Mouse (Mus musculus): ENCODE measurements at regions not wholly inside any gene's neighbourhood (a gene's known extent, or its start where the extent isn't known, plus 50 kb on each side); places are given as distances from the start of the nearest gene placed in this dataset.

DNA sequence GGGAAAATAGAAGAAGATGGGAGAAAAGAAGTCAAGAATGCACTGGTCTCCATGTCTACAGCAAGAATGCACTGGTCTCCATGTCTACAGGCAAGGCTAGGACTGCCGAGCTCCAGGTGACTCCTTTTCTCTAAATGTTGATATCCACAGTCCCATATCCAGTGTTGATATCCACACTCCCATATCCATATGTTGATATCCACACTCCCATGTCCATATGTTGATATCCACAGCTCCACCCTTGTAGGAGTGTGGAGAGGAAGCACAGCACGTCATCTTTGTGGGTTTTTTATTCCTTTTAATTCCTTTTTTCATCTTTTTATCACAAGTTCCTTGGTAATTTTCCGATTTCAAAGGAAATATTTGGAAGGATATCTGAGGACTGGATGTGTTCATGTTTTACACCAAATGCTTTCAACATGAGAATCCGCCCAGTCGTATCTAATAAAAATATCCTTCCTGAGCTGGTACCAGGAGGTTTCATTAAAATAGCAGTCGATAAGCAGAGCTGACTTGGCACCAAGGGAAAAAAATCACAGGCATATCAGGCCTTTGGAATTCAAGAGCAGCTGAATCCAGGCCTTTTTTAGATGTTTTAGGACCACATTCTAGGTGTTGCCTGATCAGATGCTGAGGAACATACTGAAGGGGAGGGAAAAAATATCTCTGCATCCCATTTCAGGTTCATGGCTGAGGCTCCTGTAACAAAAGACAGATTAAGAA, 653.7 kb upstream of the Cdh11 start:
- H3K36me3 ChIP-seq, result no peaks in the 10 kb centered on the region
- H3K27ac ChIP-seq, result no peak overlapping the region
- no peak overlapping the region for H3K4me2 ChIP-seq
- WGBS, result 82% methylated on average over 6 of the region's 6 CpGs
- no peak overlapping the region for H3K4me3 ChIP-seq (replicated peaks)
- H3K9me3 ChIP-seq, result no peaks in the 10 kb centered on the region
- no peak overlapping the region for H3K9ac ChIP-seq (replicated peaks)
- peaks cover 11% of the 10 kb centered on the region for H3K4me1 ChIP-seq (replicated peaks)
- no peaks in the 10 kb centered on the region for H3K27me3 ChIP-seq
- ATAC-seq (ENCODE audit: insufficient number of reproducible peaks, insufficient read depth, low FRiP score, low TSS enrichment, low read depth), result no peak

DNA sequence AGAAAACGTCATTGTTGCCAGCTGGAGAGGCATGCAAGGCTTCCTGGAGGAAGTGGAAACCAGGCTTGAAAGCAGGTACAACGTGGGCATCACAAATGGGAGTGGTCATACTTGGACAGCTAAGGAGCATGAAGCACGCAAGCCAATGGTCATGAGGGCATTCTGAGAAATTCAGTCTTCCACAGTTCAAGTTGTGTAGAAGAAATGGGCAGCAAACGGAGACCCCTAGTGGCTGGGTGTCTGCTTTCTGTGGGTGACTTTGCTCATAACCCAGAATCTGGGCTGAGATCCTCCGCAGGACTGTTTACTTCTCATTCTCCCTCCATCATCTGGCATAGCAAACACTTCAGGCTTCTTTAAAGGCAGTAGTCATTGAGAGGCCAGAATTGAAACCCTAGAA, 655.7 kb upstream of the Cdh11 start:
- H3K4me1 ChIP-seq (replicated peaks), result peaks cover 18% of the 10 kb centered on the region
- H3K9ac ChIP-seq (replicated peaks), result no peak overlapping the region
- H3K27me3 ChIP-seq, result no peaks in the 10 kb centered on the region
- WGBS, result 74% methylated on average over 5 of the region's 5 CpGs
- H3K9me3 ChIP-seq, result no peaks in the 10 kb centered on the region
- no peak overlapping the region for H3K4me3 ChIP-seq (replicated peaks)
- no peak for ATAC-seq (ENCODE audit: insufficient number of reproducible peaks, insufficient read depth, low FRiP score, low TSS enrichment, low read depth)
- H3K36me3 ChIP-seq, result no peaks in the 10 kb centered on the region
- no peak overlapping the region for H3K27ac ChIP-seq
- no peak overlapping the region for H3K4me2 ChIP-seq

DNA sequence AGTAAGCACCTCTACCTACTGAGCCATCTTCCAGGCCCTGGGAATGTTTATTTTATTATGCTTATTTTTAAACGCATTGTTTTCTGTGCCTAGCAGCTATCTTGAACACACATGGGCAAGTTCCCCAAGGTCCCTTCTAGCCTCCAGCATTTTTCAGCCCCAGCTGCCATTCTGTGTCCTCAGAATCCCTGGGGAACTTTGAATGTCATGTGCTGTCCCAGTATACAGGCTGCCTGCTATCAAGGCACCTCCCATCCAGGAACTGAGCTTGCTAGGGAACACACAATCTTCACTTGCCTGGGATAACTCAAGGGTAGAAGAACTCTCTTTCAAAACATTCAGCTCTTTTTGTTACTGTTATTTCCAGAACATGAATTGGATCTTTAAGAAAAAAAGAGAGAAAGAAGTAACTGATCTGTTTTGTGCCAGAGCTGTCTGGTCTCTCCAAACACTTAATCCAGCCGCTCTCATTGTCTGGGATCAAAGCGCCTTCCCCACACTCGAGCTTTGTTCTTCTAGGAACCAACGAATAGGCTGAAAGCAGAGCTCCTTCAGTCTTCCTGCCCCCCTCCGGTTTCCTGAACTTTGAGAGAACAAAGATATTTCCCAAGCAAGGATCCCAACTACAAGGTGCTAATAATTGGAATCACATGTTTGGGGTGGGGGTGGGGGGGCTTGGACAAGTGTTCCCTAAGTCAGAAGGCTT, 657.1 kb upstream of the Cdh11 start:
- Histone ChIP-seq H3K27ac (peak overlapping the region; percentile 57), H3K4me3 (replicated peaks) (no peak overlapping the region), H3K4me2 (no peak overlapping the region), H3K9me3 (no peaks in the 10 kb centered on the region), H3K9ac (replicated peaks) (no peak overlapping the region), H3K36me3 (no peaks in the 10 kb centered on the region), H3K27me3 (no peaks in the 10 kb centered on the region), H3K4me1 (replicated peaks) (peaks cover 18% of the 10 kb centered on the region)
- 21% methylated on average over 6 of the region's 6 CpGs for WGBS
- no peak for ATAC-seq (ENCODE audit: insufficient number of reproducible peaks, insufficient read depth, low FRiP score, low TSS enrichment, low read depth)

GRCm38 (mm10) chr8:103444577-103444976, 656.8 kb upstream of the Cdh5 start:
- WGBS, result 75% methylated on average over 7 of the region's 7 CpGs
- H3K27ac ChIP-seq, result no peak overlapping the region
- no peak overlapping the region for H3K4me2 ChIP-seq
- H3K4me1 ChIP-seq (replicated peaks), result peaks cover 18% of the 10 kb centered on the region
- no peaks in the 10 kb centered on the region for H3K36me3 ChIP-seq
- H3K9ac ChIP-seq (replicated peaks), result no peak overlapping the region
- H3K27me3 ChIP-seq, result no peaks in the 10 kb centered on the region
- no peak for ATAC-seq (ENCODE audit: insufficient number of reproducible peaks, insufficient read depth, low FRiP score, low TSS enrichment, low read depth)
- H3K9me3 ChIP-seq, result no peaks in the 10 kb centered on the region
- H3K4me3 ChIP-seq (replicated peaks), result no peak overlapping the region

DNA sequence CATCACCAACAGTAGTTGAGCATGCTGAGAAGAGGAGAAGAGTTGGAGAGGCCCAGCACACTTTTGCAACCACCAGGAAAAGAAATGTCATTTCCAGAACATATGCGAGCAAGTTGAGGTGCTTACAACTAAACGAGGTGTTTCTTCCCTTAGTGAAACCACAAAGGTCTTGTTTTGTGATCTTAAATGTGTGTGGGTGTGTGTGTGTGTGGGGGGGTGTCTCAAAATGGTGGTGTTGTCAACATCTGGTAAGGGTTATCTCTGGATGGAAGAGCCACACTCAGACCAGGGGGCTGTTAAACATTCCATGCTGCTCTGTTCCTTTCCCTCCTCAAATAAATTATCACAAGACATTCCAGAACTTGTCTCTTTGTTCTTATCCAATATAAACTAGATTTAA, 656.0 kb upstream of the Cdh5 start:
- H3K4me3 ChIP-seq (replicated peaks), result no peak overlapping the region
- H3K4me2 ChIP-seq, result no peak overlapping the region
- no peaks in the 10 kb centered on the region for H3K36me3 ChIP-seq
- 45% methylated on average over 2 of the region's 2 CpGs for WGBS
- no peaks in the 10 kb centered on the region for H3K27me3 ChIP-seq
- peaks cover 18% of the 10 kb centered on the region for H3K4me1 ChIP-seq (replicated peaks)
- no peak overlapping the region for H3K27ac ChIP-seq
- ATAC-seq (ENCODE audit: insufficient number of reproducible peaks, insufficient read depth, low FRiP score, low TSS enrichment, low read depth), result no peak
- H3K9ac ChIP-seq (replicated peaks), result no peak overlapping the region
- no peaks in the 10 kb centered on the region for H3K9me3 ChIP-seq

GRCm38 (mm10) chr8:103447916-103448315, 653.5 kb upstream of the Cdh5 start:
- Histone ChIP-seq H3K9ac (replicated peaks) (no peak overlapping the region), H3K9me3 (no peaks in the 10 kb centered on the region), H3K4me3 (replicated peaks) (no peak overlapping the region), H3K27me3 (no peaks in the 10 kb centered on the region), H3K4me1 (replicated peaks) (peaks cover 25% of the 10 kb centered on the region), H3K4me2 (no peak overlapping the region), H3K27ac (no peak overlapping the region), H3K36me3 (no peaks in the 10 kb centered on the region)
- ATAC-seq (ENCODE audit: insufficient number of reproducible peaks, insufficient read depth, low FRiP score, low TSS enrichment, low read depth), result no peak
- 87% methylated on average over 5 of the region's 5 CpGs for WGBS

GRCm38 (mm10) chr8:103451381-103452018, 649.9 kb upstream of the Cdh5 start:
- ATAC-seq (ENCODE audit: insufficient number of reproducible peaks, insufficient read depth, low FRiP score, low TSS enrichment, low read depth), result no peak
- Histone ChIP-seq H3K9me3 (no peaks in the 10 kb centered on the region), H3K36me3 (no peaks in the 10 kb centered on the region), H3K27ac (peak overlapping the region; percentile 57), H3K4me2 (no peak overlapping the region), H3K4me3 (replicated peaks) (no peak overlapping the region), H3K9ac (replicated peaks) (no peak overlapping the region), H3K27me3 (no peaks in the 10 kb centered on the region), H3K4me1 (replicated peaks) (peaks cover 13% of the 10 kb centered on the region)
- 46% methylated on average over 5 of the region's 5 CpGs for WGBS

- 61% methylated on average over 6 of the region's 6 CpGs for WGBS
- H3K4me3 ChIP-seq (replicated peaks), result no peak overlapping the region
- no peak for ATAC-seq (ENCODE audit: insufficient number of reproducible peaks, insufficient read depth, low FRiP score, low TSS enrichment, low read depth)
- H3K27me3 ChIP-seq, result no peaks in the 10 kb centered on the region
- peaks cover 5% of the 10 kb centered on the region for H3K4me1 ChIP-seq (replicated peaks)
- no peak overlapping the region for H3K27ac ChIP-seq
- no peaks in the 10 kb centered on the region for H3K36me3 ChIP-seq
- H3K9ac ChIP-seq (replicated peaks), result no peak overlapping the region
- no peak overlapping the region for H3K4me2 ChIP-seq
- H3K9me3 ChIP-seq, result 0 out of 2 replicates have a peak, but pooled peaks cover 4% of the 10 kb centered on the region
Measured at GRCm38 (mm10) chr8:103457176-103457575, 644.2 kb upstream of the Cdh5 start.

DNA sequence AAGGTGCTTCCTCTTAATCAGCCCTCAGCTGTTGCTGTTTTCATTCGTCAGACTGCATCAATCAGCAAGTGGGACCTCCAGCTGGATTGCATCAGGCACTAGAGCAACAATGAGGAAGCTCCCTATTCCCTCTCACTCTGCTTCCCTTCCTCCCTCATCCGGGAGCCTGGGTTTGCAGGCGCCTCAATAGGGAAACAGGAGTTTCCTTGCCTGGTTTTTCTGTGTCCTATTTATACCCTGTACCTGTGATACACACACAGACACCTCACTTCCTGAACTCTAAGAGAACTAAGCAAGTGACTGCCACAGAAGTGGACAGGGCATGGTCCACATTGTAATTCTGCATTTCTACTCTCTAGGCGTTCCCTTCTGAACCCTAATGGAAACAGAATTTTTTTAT, 637.9 kb upstream of the Cdh5 start:
- Histone ChIP-seq H3K36me3 (no peaks in the 10 kb centered on the region), H3K9me3 (0 out of 2 replicates have a peak, but pooled peaks cover 4% of the 10 kb centered on the region), H3K4me3 (replicated peaks) (no peak overlapping the region), H3K4me2 (no peak overlapping the region), H3K27ac (no peak overlapping the region), H3K9ac (replicated peaks) (no peak overlapping the region), H3K27me3 (no peaks in the 10 kb centered on the region), H3K4me1 (replicated peaks) (no peaks in the 10 kb centered on the region)
- 55% methylated on average over 4 of the region's 4 CpGs for WGBS
- no peak for ATAC-seq (ENCODE audit: insufficient number of reproducible peaks, insufficient read depth, low FRiP score, low TSS enrichment, low read depth)

GRCm38 (mm10) chr8:103464777-103465353, 636.6 kb upstream of the Cdh5 start:
- Histone ChIP-seq H3K27ac (no peak overlapping the region), H3K27me3 (no peaks in the 10 kb centered on the region), H3K36me3 (no peaks in the 10 kb centered on the region), H3K4me2 (no peak overlapping the region), H3K4me1 (replicated peaks) (peaks cover under 1% of the 10 kb centered on the region; the same call in 1 of the 2 replicates), H3K9ac (replicated peaks) (no peak overlapping the region), H3K4me3 (replicated peaks) (no peak overlapping the region), H3K9me3 (0 out of 2 replicates have a peak, but pooled peaks cover 4% of the 10 kb centered on the region)
- 91% methylated on average over 2 of the region's 2 CpGs for WGBS
- no peak for ATAC-seq (ENCODE audit: insufficient number of reproducible peaks, insufficient read depth, low FRiP score, low TSS enrichment, low read depth)

GRCm38 (mm10) chr8:103467536-103468160, 633.8 kb upstream of the Cdh5 start:
- Histone ChIP-seq H3K4me1 (replicated peaks) (peaks cover 8% of the 10 kb centered on the region; the same call in 1 of the 2 replicates), H3K4me2 (no peak overlapping the region), H3K27me3 (no peaks in the 10 kb centered on the region), H3K4me3 (replicated peaks) (no peak overlapping the region), H3K27ac (no peak overlapping the region), H3K9ac (replicated peaks) (no peak overlapping the region), H3K9me3 (no peaks in the 10 kb centered on the region), H3K36me3 (no peaks in the 10 kb centered on the region)
- no peak for ATAC-seq (ENCODE audit: insufficient number of reproducible peaks, insufficient read depth, low FRiP score, low TSS enrichment, low read depth)
- 64% methylated on average over 6 of the region's 6 CpGs for WGBS

Measured in limb, embryonic 12.5 days (tissue).